Mouse (Mus musculus) kidney, adult 2 months (tissue): ENCODE measurements around the gene Gm11146.

ENCODE experiments used
- CTCF ChIP-seq: fragments of 200-500 bp; conservative IDR thresholded peaks from 2 replicates; pipeline ENCODE4 v1.5.1; 2011; ENCODE audit warnings: low read depth, mild to moderate bottlenecking, control low read depth, low read length, moderate library complexity, mixed read lengths; ENCODE audit not compliant: insufficient read depth, insufficient read length
- POLR2A ChIP-seq: fragments of 200-500 bp; IDR thresholded peaks from one replicate; pipeline ENCODE4 v1.6.1; 2011; ENCODE audit warnings: low read depth, low read length, control low read depth

- TF ChIP-seq CTCF (no peak), POLR2A (no peak)
Measured at GRCm38 (mm10) chr16:77556446-77557105, 45.3 kb downstream of the Gm11146 start.
